Mouse (Mus musculus): ENCODE data around the gene Serpina1a. TPM values are rescaled to one million over a fixed set of nuclear protein-coding genes. Genes with fewer than 3 reads are reported as not detected.
"Not testable (repeated sequence)": the region's sequence is repeated elsewhere in the genome, so short reads cannot be mapped to it uniquely, and the experiment has no call there.

Serpina1a gene
- polyA plus RNA-seq, 1 experiment: 1.1 TPM

DNA sequence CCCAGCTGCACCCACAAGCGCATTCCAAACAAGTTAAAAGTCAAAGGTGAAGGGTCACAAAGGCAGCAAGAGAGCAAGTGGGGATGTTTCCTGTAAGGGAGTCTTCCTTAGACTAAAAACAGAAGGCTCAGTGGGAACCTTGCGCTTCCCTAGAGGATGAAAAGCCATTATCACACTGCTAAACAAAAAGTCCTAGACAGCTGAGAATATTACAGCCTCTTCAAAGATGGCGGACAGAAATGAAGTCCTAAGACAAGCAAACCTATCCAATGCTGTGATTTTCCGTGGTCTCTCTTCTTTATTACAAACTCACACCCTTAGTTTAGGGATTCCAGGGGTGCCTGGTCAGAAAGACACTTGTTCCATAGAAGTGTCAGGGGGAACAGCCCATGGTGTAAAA lies 33.1 kb downstream of the Serpina1a start, which contains the start of gene Serpina1b:
Serpina1b (minus strand) TSS at position 101 of the 400 bp plus-strand sequence.
- not testable (repeated sequence) for H3K4me3 ChIP-seq (ENCODE audit: control insufficient read depth, insufficient read depth, low read length); H3K27ac ChIP-seq (ENCODE audit: control insufficient read depth, insufficient read depth, low read length); H3K4me1 ChIP-seq (replicated peaks; ENCODE audit: control insufficient read depth, insufficient read depth, low read length); DNase-seq; H3K27me3 ChIP-seq (ENCODE audit: control insufficient read depth, insufficient read depth, low read length); H3K36me3 ChIP-seq (ENCODE audit: control insufficient read depth, insufficient read depth, low read length)
- 87% methylated on average over 4 of the region's 4 CpGs for WGBS

DNA sequence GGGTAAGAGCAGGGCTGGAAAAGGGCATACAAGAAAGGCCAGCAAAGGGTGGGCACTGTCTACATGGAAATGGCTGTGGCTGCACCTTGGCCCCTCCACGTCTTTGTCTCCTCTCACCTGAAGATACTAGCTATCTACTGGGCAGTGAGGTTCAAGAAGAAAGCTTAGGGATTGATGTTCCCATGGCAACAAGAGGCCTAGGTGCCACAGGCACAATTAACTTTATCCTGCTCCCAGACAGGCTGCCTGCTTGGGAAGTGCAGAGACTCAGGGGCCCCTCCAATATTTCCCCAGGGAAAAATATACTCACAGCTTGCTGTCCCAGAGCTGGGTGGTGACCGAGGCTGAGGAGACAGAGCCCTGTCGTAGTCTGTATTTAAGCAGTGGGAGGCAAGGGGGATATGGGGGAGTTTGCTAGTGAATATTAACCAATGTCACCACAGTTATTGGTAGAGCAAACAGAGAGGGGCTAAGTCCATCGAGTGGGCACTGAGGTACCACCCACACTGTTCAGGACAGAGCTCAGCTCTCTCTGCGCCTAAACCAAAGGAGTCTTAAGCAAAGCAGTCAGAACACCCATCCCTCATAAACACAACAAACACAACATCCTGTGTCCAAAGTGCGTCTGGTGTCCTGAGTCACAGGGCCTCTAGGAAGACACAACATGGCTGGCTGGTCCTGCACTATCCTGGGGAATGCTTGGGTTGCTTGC lies 35.5 kb downstream of the Serpina1a start:
- not testable (repeated sequence) for H3K4me3 ChIP-seq (ENCODE audit: control insufficient read depth, insufficient read depth, low read length); DNase-seq; H3K4me1 ChIP-seq (replicated peaks; ENCODE audit: control insufficient read depth, insufficient read depth, low read length); H3K27ac ChIP-seq (ENCODE audit: control insufficient read depth, insufficient read depth, low read length); H3K36me3 ChIP-seq (ENCODE audit: control insufficient read depth, insufficient read depth, low read length); H3K27me3 ChIP-seq (ENCODE audit: control insufficient read depth, insufficient read depth, low read length)
- 88% methylated on average over 6 of the region's 6 CpGs for WGBS

DNA sequence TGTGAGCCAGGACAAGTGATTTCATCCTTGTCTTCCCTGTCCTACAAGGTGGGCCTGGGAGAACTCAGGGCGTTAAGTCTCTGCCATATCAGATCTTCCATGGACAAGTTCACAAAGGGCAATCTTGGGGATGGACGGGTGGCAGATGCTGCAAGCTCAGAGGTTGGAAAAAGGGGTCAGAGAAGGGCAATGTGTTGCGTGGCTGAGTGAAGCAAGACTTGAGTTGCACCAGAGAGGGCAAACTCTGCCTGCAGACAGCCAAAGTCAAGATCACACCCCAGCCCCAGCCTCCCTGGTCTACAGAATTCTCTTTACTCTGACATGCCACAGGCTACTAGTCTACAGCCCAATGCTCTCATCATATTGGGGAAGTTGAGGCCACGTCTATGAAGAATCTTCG lies 39.5 kb downstream of the Serpina1a start:
- H3K4me3 ChIP-seq (ENCODE audit: control insufficient read depth, insufficient read depth, low read length); H3K27ac ChIP-seq (ENCODE audit: control insufficient read depth, insufficient read depth, low read length); DNase-seq; H3K36me3 ChIP-seq (ENCODE audit: control insufficient read depth, insufficient read depth, low read length); H3K4me1 ChIP-seq (replicated peaks; ENCODE audit: control insufficient read depth, insufficient read depth, low read length); H3K27me3 ChIP-seq (ENCODE audit: control insufficient read depth, insufficient read depth, low read length): not testable (repeated sequence)
- WGBS: 72% methylated on average over 5 of the region's 5 CpGs

Other genes starting within 250 kb of the Serpina1a start
- gene Serpina10, start 232.1 kb downstream of the Serpina1a start, polyA plus RNA-seq (2012; rRNA removed): 0.19 and 0.43 TPM in 2 replicates
- gene Serpina6, start 206.3 kb downstream of the Serpina1a start, polyA plus RNA-seq (2012; rRNA removed): 0.24 TPM in 1 of 2 replicates, not detected in the other
- not detected in 2 replicates for gene Serpina16, start 187.4 kb downstream of the Serpina1a start, polyA plus RNA-seq (2012; rRNA removed)
- gene Serpina1f, start 168.0 kb downstream of the Serpina1a start, polyA plus RNA-seq (2012; rRNA removed): 0.08 TPM in 1 of 2 replicates, not detected in the other
- 0.13 and 10.8 TPM in 2 replicates for gene Serpina1d, start 90.0 kb downstream of the Serpina1a start, polyA plus RNA-seq (2012; rRNA removed)
- gene Serpina1b, start 33.2 kb downstream of the Serpina1a start, polyA plus RNA-seq (2012; rRNA removed): 1.6 and 15.5 TPM in 2 replicates
- 0.13 and 15.1 TPM in 2 replicates for gene Serpina1c, start 41.3 kb upstream of the Serpina1a start, polyA plus RNA-seq (2012; rRNA removed)
- 0.09 and 2.0 TPM in 2 replicates for gene Serpina1e, start 95.4 kb upstream of the Serpina1a start, polyA plus RNA-seq (2012; rRNA removed)
- 0.84 TPM in 2 replicates for gene Serpina11, start 126.4 kb upstream of the Serpina1a start, polyA plus RNA-seq (2012; rRNA removed)
- 0.39 and 0.78 TPM in 2 replicates for gene Serpina9, start 150.2 kb upstream of the Serpina1a start, polyA plus RNA-seq (2012; rRNA removed)
- 0.15 TPM in 2 replicates for gene Serpina12, start 180.9 kb upstream of the Serpina1a start, polyA plus RNA-seq (2012; rRNA removed)
- 0.05 TPM in 1 of 2 replicates, not detected in the other for gene Serpina5, start 237.6 kb upstream of the Serpina1a start, polyA plus RNA-seq (2012; rRNA removed)
- gene Serpina3a, start 249.2 kb upstream of the Serpina1a start, polyA plus RNA-seq (2012; rRNA removed): 0.10 TPM in 1 of 2 replicates, not detected in the other

Measured in thymus, adult 2 months (tissue).